Mouse (Mus musculus) limb, embryonic 14.5 days (tissue): Measurements from ENCODE around the gene Slc27a3. TPM values are rescaled to one million over a fixed set of nuclear protein-coding genes. Genes with fewer than 3 reads are reported as not detected.

Experiments used
- ATAC-seq: fragments of 200-750 bp; cut with Nextera tagmentation; 2 replicates; pipeline ENCODE4 v1.8.0; 2017; ENCODE audit warnings: low read depth, moderate number of reproducible peaks, moderate TSS enrichment; ENCODE audit not compliant: low FRiP score
- DNase-seq: peaks from one replicate; pipeline ENCODE4 v3.0.0-alpha.2; 2015; ENCODE audit warnings: low spot score
- H3K27ac ChIP-seq: fragments of 300-500 bp; sonication (generic); replicated peaks from 2 replicates; pipeline ENCODE4 v1.5.1; 2014; ENCODE audit warnings: low read depth, mild to moderate bottlenecking, low read length, moderate library complexity, mixed read lengths
- H3K27me3 ChIP-seq: fragments of 300-500 bp; sonication (generic); 2 replicates; pipeline ENCODE4 v1.6.1; 2014; ENCODE audit warnings: low read length, mixed read lengths; ENCODE audit not compliant: control insufficient read depth, insufficient read depth
- H3K36me3 ChIP-seq: fragments of 300-500 bp; sonication (generic); 2 replicates; pipeline ENCODE4 v1.6.1; 2014; ENCODE audit warnings: mild to moderate bottlenecking, low read length, moderate library complexity, mixed read lengths; ENCODE audit not compliant: control insufficient read depth, insufficient read depth
- H3K4me1 ChIP-seq: fragments of 300-500 bp; sonication (generic); 2 replicates; pipeline ENCODE4 v1.6.1; 2014; ENCODE audit warnings: antibody characterized with exemption, low read length, mixed read lengths; ENCODE audit not compliant: control insufficient read depth, insufficient read depth
- H3K4me2 ChIP-seq: fragments of 300-500 bp; sonication (generic); replicated peaks from 2 replicates; pipeline ENCODE4 v1.6.1; 2014; ENCODE audit warnings: low read depth, mild to moderate bottlenecking, low read length, moderate library complexity; ENCODE audit not compliant: severe bottlenecking
- H3K4me3 ChIP-seq: fragments of 300-500 bp; sonication (generic); replicated peaks from 2 replicates; pipeline ENCODE4 v1.5.1; 2014; ENCODE audit warnings: low read length
- H3K9ac ChIP-seq: fragments of 300-500 bp; sonication (generic); 2 replicates; pipeline ENCODE4 v1.6.1; 2014; ENCODE audit warnings: mild to moderate bottlenecking, low read depth, low read length, moderate library complexity; ENCODE audit not compliant: severe bottlenecking
- H3K9me3 ChIP-seq: fragments of 300-500 bp; sonication (generic); 2 replicates; pipeline ENCODE4 v1.6.1; 2016; ENCODE audit warnings: low read length; ENCODE audit not compliant: control insufficient read depth
- POLR2A ChIP-seq: fragments of 200-500 bp; IDR thresholded peaks from 2 replicates; pipeline ENCODE4 v1.8.0; 2012; ENCODE audit warnings: inconsistent platforms, mild to moderate bottlenecking, moderate library complexity, borderline replicate concordance; ENCODE audit not compliant: insufficient read depth, insufficient read length; ENCODE audit errors: extremely low read depth
- WGBS: fragments of 180-500 bp; shearing (Covaris S2); extraction: QIAGEN DNeasy Blood & Tissue Kit; methylation state at CpG from one replicate; pipeline ENCODE4 v1.1.7; 2014; 5-methylcytosine and 5-hydroxymethylcytosine counted together
- polyA plus RNA-seq, 2 experiments: library from polyadenylated mRNA; depleted of rRNA in 1 of 2; stranded (reverse) in 1 of 2; unstranded in 1 of 2; fragments of >200 nt; fragmentation: Nextera tagmentation in 1 of 2; extraction: Ambion mirVana in 1 of 2; gene quantifications; 2 replicates each; pipeline versions ENCODE4 v1.2.1 to v1.2.3; 2012 to 2014

The Slc27a3 gene
- polyA plus RNA-seq, 2 experiments = 30.5 to 64.7 TPM

GRCm38 (mm10) chr3:90432811-90433219 lies 43.1 kb upstream of the Slc27a3 start:
- Histone ChIP-seq H3K27me3 (no peaks in the 10 kb centered on the region), H3K4me3 (peak overlapping the region; percentile 65), H3K4me2 (peak overlapping the region; percentile 92), H3K4me1 (peaks cover 12% of the 10 kb centered on the region), H3K36me3 (0 out of 2 replicates have a peak, but pooled peaks cover 2% of the 10 kb centered on the region), H3K9ac (peak overlapping the region; percentile 84), H3K27ac (peak overlapping the region; percentile 95), H3K9me3 (no peaks in the 10 kb centered on the region)
- no peak for TF ChIP-seq POLR2A
- ATAC-seq = 0 out of 2 replicates have a peak, but pooled peaks have one; percentile 1
- DNase-seq = peak; percentile 24
- WGBS = under 1% methylated on average over 12 of the region's 12 CpGs

- no peak for TF ChIP-seq POLR2A
- Histone ChIP-seq H3K4me3 (peak overlapping the region; percentile 65), H3K9ac (peak overlapping the region; percentile 84), H3K36me3 (0 out of 2 replicates have a peak, but pooled peaks cover 2% of the 10 kb centered on the region), H3K4me2 (peak overlapping the region; percentile 92), H3K9me3 (no peaks in the 10 kb centered on the region), H3K27me3 (no peaks in the 10 kb centered on the region), H3K27ac (no peak overlapping the region), H3K4me1 (peaks cover 12% of the 10 kb centered on the region)
- 21% methylated on average over 2 of the region's 2 CpGs for WGBS
- ATAC-seq (no peak), DNase-seq (no peak)
Measured at GRCm38 (mm10) chr3:90432348-90432747, 42.6 kb upstream of the Slc27a3 start.

- Histone ChIP-seq H3K4me1 (peaks cover 12% of the 10 kb centered on the region), H3K36me3 (0 out of 2 replicates have a peak, but pooled peaks cover 8% of the 10 kb centered on the region), H3K9me3 (no peaks in the 10 kb centered on the region), H3K27ac (no peak overlapping the region), H3K9ac (no peak overlapping the region), H3K27me3 (no peaks in the 10 kb centered on the region), H3K4me2 (no peak overlapping the region), H3K4me3 (no peak overlapping the region)
- ATAC-seq (no peak), DNase-seq (no peak)
- 90% methylated on average over 3 of the region's 3 CpGs for WGBS
- no peak for TF ChIP-seq POLR2A
Measured at GRCm38 (mm10) chr3:90429576-90429975, 39.8 kb upstream of the Slc27a3 start.

- Histone ChIP-seq H3K9me3 (no peaks in the 10 kb centered on the region), H3K36me3 (peaks cover 18% of the 10 kb centered on the region), H3K27ac (no peak overlapping the region), H3K27me3 (no peaks in the 10 kb centered on the region), H3K9ac (no peak overlapping the region), H3K4me3 (no peak overlapping the region), H3K4me1 (peaks cover 12% of the 10 kb centered on the region), H3K4me2 (no peak overlapping the region)
- DNase-seq (no peak), ATAC-seq (no peak)
- no peak for TF ChIP-seq POLR2A
- 72% methylated on average over 6 of the region's 6 CpGs for WGBS
Measured at GRCm38 (mm10) chr3:90428186-90428585, 38.4 kb upstream of the Slc27a3 start.

- Histone ChIP-seq H3K9ac (no peak overlapping the region), H3K27ac (no peak overlapping the region), H3K4me2 (no peak overlapping the region), H3K27me3 (no peaks in the 10 kb centered on the region), H3K4me1 (peaks cover 12% of the 10 kb centered on the region), H3K36me3 (peaks cover 24% of the 10 kb centered on the region), H3K9me3 (no peaks in the 10 kb centered on the region), H3K4me3 (no peak overlapping the region)
- TF ChIP-seq POLR2A = no peak
- WGBS = 100% methylated on average over 1 of the region's 1 CpGs
- DNase-seq = no peak
- no peak for ATAC-seq
Measured at GRCm38 (mm10) chr3:90427574-90427973, 37.8 kb upstream of the Slc27a3 start.

- DNase-seq (no peak), ATAC-seq (no peak)
- H3K4me3 ChIP-seq = no peak overlapping the region
- H3K9ac ChIP-seq = no peak overlapping the region
- TF ChIP-seq POLR2A = no peak
- no peak overlapping the region for H3K4me2 ChIP-seq
- H3K27ac ChIP-seq = no peak overlapping the region
- H3K36me3 ChIP-seq = peaks cover 39% of the 10 kb centered on the region
- H3K9me3 ChIP-seq = no peaks in the 10 kb centered on the region
- H3K4me1 ChIP-seq = no peaks in the 10 kb centered on the region
- no peaks in the 10 kb centered on the region for H3K27me3 ChIP-seq
- WGBS = 92% methylated on average over 2 of the region's 2 CpGs
Measured at GRCm38 (mm10) chr3:90425499-90425898, 35.8 kb upstream of the Slc27a3 start.
